Mouse (Mus musculus): ENCODE results near the gene H3f3b. TPM values are rescaled to one million over a fixed set of nuclear protein-coding genes. Genes with fewer than 3 reads are reported as not detected.

The H3f3b gene
- polyA plus RNA-seq, 1 experiment, result 502 TPM

GRCm38 (mm10) chr11:116000607-116001006 lies 27.2 kb downstream of the H3f3b start:
- TF ChIP-seq TCF12 (IDR thresholded peaks at IDR 0.05; ENCODE audit: insufficient read depth, poor library complexity, severe bottlenecking) (no peak), CEBPB (IDR thresholded peaks at IDR 0.05; ENCODE audit: insufficient read depth, poor library complexity, severe bottlenecking) (no peak), POLR2AphosphoS2 (IDR thresholded peaks at IDR 0.05; ENCODE audit: insufficient read length, low read depth) (no peak), TCF3 (IDR thresholded peaks at IDR 0.05; ENCODE audit: insufficient read length, low read depth) (no peak), E2F4 (IDR thresholded peaks at IDR 0.05; ENCODE audit: insufficient read depth) (no peak), MYOD1 (IDR thresholded peaks at IDR 0.05; ENCODE audit: control insufficient read depth in 1 of 3, insufficient read length in 2 of 3, low read depth in 2 of 3) (no peak), MYOG (IDR thresholded peaks at IDR 0.05; ENCODE audit: control insufficient read depth in 1 of 3, insufficient read depth in 1 of 3, insufficient read length in 2 of 3, low read depth in 2 of 3) (no peak)

GRCm38 (mm10) chr11:115999538-116000143 lies 28.1 kb downstream of the H3f3b start:
- no peak overlapping the region for H3ac ChIP-seq (ENCODE audit: control insufficient read depth, insufficient read length)
- TF ChIP-seq E2F4 (IDR thresholded peaks at IDR 0.05; ENCODE audit: insufficient read depth), result no peak
- no peak for TF ChIP-seq TCF3 (IDR thresholded peaks at IDR 0.05; ENCODE audit: insufficient read length, low read depth)
- no peak for TF ChIP-seq MYOG (IDR thresholded peaks at IDR 0.05; ENCODE audit: control insufficient read depth in 1 of 3, insufficient read depth in 1 of 3, insufficient read length in 2 of 3, low read depth in 2 of 3)
- TF ChIP-seq REST (IDR thresholded peaks at IDR 0.05; ENCODE audit: insufficient read depth, insufficient read length), result no peak
- no peak for TF ChIP-seq TCF12 (IDR thresholded peaks at IDR 0.05; ENCODE audit: insufficient read depth, poor library complexity, severe bottlenecking)
- no peak for TF ChIP-seq POLR2A (IDR thresholded peaks at IDR 0.05; ENCODE audit: insufficient read length, low read depth)
- TF ChIP-seq SRF (IDR thresholded peaks at IDR 0.05; ENCODE audit: control insufficient read depth, insufficient read length, low read depth), result no peak
- TF ChIP-seq CEBPB (IDR thresholded peaks at IDR 0.05; ENCODE audit: insufficient read depth, poor library complexity, severe bottlenecking), result no peak
- H3K79me2 ChIP-seq (ENCODE audit: control insufficient read depth, insufficient read depth), result no peaks in the 10 kb centered on the region
- H3K36me3 ChIP-seq (ENCODE audit: control insufficient read depth, insufficient read depth), result no peaks in the 10 kb centered on the region
- no peak overlapping the region for H3K4me3 ChIP-seq
- no peaks in the 10 kb centered on the region for H3K27me3 ChIP-seq (ENCODE audit: control insufficient read depth, insufficient read depth, insufficient read length)
- peak overlapping the region; percentile 39 for H3K4me2 ChIP-seq (ENCODE audit: low read depth)

More at GRCm38 (mm10) chr11:116000607-116001006, 27.2 kb downstream of the H3f3b start:
- Histone ChIP-seq H3K4me3 (no peak overlapping the region), H3ac (ENCODE audit: control insufficient read depth, insufficient read length) (no peak overlapping the region), H3K27me3 (ENCODE audit: control insufficient read depth, insufficient read depth, insufficient read length) (no peaks in the 10 kb centered on the region), H3K36me3 (ENCODE audit: control insufficient read depth, insufficient read depth) (no peaks in the 10 kb centered on the region), H3K79me2 (ENCODE audit: control insufficient read depth, insufficient read depth) (no peaks in the 10 kb centered on the region), H3K4me2 (ENCODE audit: low read depth) (no peak overlapping the region)

GRCm38 (mm10) chr11:115999027-115999426 lies 28.7 kb downstream of the H3f3b start:
- H3ac ChIP-seq (ENCODE audit: control insufficient read depth, insufficient read length), result no peak overlapping the region
- TF ChIP-seq MYOG (IDR thresholded peaks at IDR 0.05; ENCODE audit: control insufficient read depth in 1 of 3, insufficient read depth in 1 of 3, insufficient read length in 2 of 3, low read depth in 2 of 3), result no peak
- no peak overlapping the region for H3K4me3 ChIP-seq
- peak overlapping the region; percentile 39 for H3K4me2 ChIP-seq (ENCODE audit: low read depth)
- no peaks in the 10 kb centered on the region for H3K79me2 ChIP-seq (ENCODE audit: control insufficient read depth, insufficient read depth)
- no peaks in the 10 kb centered on the region for H3K36me3 ChIP-seq (ENCODE audit: control insufficient read depth, insufficient read depth)
- H3K27me3 ChIP-seq (ENCODE audit: control insufficient read depth, insufficient read depth, insufficient read length), result no peaks in the 10 kb centered on the region

- TF ChIP-seq MYOG (IDR thresholded peaks at IDR 0.05; ENCODE audit: control insufficient read depth in 1 of 3, insufficient read depth in 1 of 3, insufficient read length in 2 of 3, low read depth in 2 of 3) (no peak), TCF3 (IDR thresholded peaks at IDR 0.05; ENCODE audit: insufficient read length, low read depth) (no peak), POLR2AphosphoS2 (IDR thresholded peaks at IDR 0.05; ENCODE audit: insufficient read length, low read depth) (no peak), REST (IDR thresholded peaks at IDR 0.05; ENCODE audit: insufficient read depth, insufficient read length) (no peak), USF1 (IDR thresholded peaks at IDR 0.05; ENCODE audit: low read depth) (no peak), MYOD1 (IDR thresholded peaks at IDR 0.05; ENCODE audit: control insufficient read depth in 1 of 3, insufficient read length in 2 of 3, low read depth in 2 of 3) (no peak), E2F4 (IDR thresholded peaks at IDR 0.05; ENCODE audit: insufficient read depth) (no peak), POLR2A (IDR thresholded peaks at IDR 0.05; ENCODE audit: insufficient read length, low read depth) (no peak), MAX (IDR thresholded peaks at IDR 0.05; ENCODE audit: low read depth) (no peak), SRF (IDR thresholded peaks at IDR 0.05; ENCODE audit: control insufficient read depth, insufficient read length, low read depth) (no peak), TCF12 (IDR thresholded peaks at IDR 0.05; ENCODE audit: insufficient read depth, poor library complexity, severe bottlenecking) (no peak), CEBPB (IDR thresholded peaks at IDR 0.05; ENCODE audit: insufficient read depth, poor library complexity, severe bottlenecking) (no peak)
- H3K36me3 ChIP-seq (ENCODE audit: control insufficient read depth, insufficient read depth), result no peaks in the 10 kb centered on the region
- no peaks in the 10 kb centered on the region for H3K79me2 ChIP-seq (ENCODE audit: control insufficient read depth, insufficient read depth)
- no peaks in the 10 kb centered on the region for H3K27me3 ChIP-seq (ENCODE audit: control insufficient read depth, insufficient read depth, insufficient read length)
- no peak overlapping the region for H3ac ChIP-seq (ENCODE audit: control insufficient read depth, insufficient read length)
- H3K4me3 ChIP-seq, result no peak overlapping the region
- H3K4me2 ChIP-seq (ENCODE audit: low read depth), result no peak overlapping the region
Measured at GRCm38 (mm10) chr11:115997662-115998061, 30.1 kb downstream of the H3f3b start.

GRCm38 (mm10) chr11:115997047-115997446 lies 30.7 kb downstream of the H3f3b start:
- Histone ChIP-seq H3K36me3 (ENCODE audit: control insufficient read depth, insufficient read depth) (no peaks in the 10 kb centered on the region), H3ac (ENCODE audit: control insufficient read depth, insufficient read length) (no peak overlapping the region), H3K4me3 (no peak overlapping the region), H3K27me3 (ENCODE audit: control insufficient read depth, insufficient read depth, insufficient read length) (no peaks in the 10 kb centered on the region), H3K4me2 (ENCODE audit: low read depth) (no peak overlapping the region), H3K79me2 (ENCODE audit: control insufficient read depth, insufficient read depth) (no peaks in the 10 kb centered on the region)
- TF ChIP-seq MYOD1 (IDR thresholded peaks at IDR 0.05; ENCODE audit: control insufficient read depth in 1 of 3, insufficient read length in 2 of 3, low read depth in 2 of 3) (no peak), TCF12 (IDR thresholded peaks at IDR 0.05; ENCODE audit: insufficient read depth, poor library complexity, severe bottlenecking) (no peak), POLR2A (IDR thresholded peaks at IDR 0.05; ENCODE audit: insufficient read length, low read depth) (no peak)

Data from myocyte (in vitro differentiated cells).